Mouse (Mus musculus) spleen, adult 10 weeks (tissue): Measurements from ENCODE around the gene Gm11238. TPM values are rescaled to one million over a fixed set of nuclear protein-coding genes. Genes with fewer than 3 reads are reported as not detected.

Source experiments
- polyA plus RNA-seq: library from polyadenylated mRNA; stranded (reverse); fragments of 350-450 nt; fragmentation: Illumina TruSeq; extraction: RNeasy Lipid Tissue Mini Kit (QIAGEN cat#74804); gene quantifications from one replicate; pipeline ENCODE4 v1.2.3, GENCODE M21; 2015; ENCODE audit warnings: low replicate concordance; ENCODE audit not compliant: insufficient read depth

Gm11238 gene
- not detected for polyA plus RNA-seq

GRCm38 (mm10) chr4:73607581-73607980 is at the start of gene Gm11238:
Gm11238 (plus strand) TSS chr4:73607881.

GRCm38 (mm10) chr4:73622684-73623083 is 15.0 kb downstream of the Gm11238 start, which contains the start of gene Gm11237:
Gm11237 (plus strand) TSS chr4:73622984.

GRCm38 (mm10) chr4:73637821-73638220 is 30.1 kb downstream of the Gm11238 start, which contains the start of gene Gm11236:
Gm11236 (plus strand) TSS chr4:73638121.

GRCm38 (mm10) chr4:73668054-73668453 is 60.4 kb downstream of the Gm11238 start, which contains the start of gene Gm11239:
Gm11239 (plus strand) TSS chr4:73668354.

GRCm38 (mm10) chr4:73683216-73683615 is 75.5 kb downstream of the Gm11238 start, which contains the start of gene Gm428:
Gm428 (plus strand) TSS chr4:73683516.

Other genes starting within 250 kb of the Gm11238 start
- gene Gm11487, start 202.8 kb upstream of the Gm11238 start, polyA plus RNA-seq: not detected
- gene Gm11237, start 15.1 kb downstream of the Gm11238 start, polyA plus RNA-seq: not detected
- gene Gm11236, start 30.2 kb downstream of the Gm11238 start, polyA plus RNA-seq: not detected
- gene Gm11239, start 60.5 kb downstream of the Gm11238 start, polyA plus RNA-seq: not detected
- not detected for gene Gm428, start 75.6 kb downstream of the Gm11238 start, polyA plus RNA-seq
- gene Rasef, start 183.1 kb downstream of the Gm11238 start, polyA plus RNA-seq: 0.04 TPM